Mouse (Mus musculus) liver, adult 2 months (tissue): Measurements from ENCODE around the gene Adgra1.

Experiments
- CTCF ChIP-seq: fragments of 200-500 bp; IDR thresholded peaks from 2 replicates; pipeline ENCODE4 v1.5.1; 2011; ENCODE audit warnings: low read depth, low read length, control low read depth
- POLR2A ChIP-seq: fragments of 200-500 bp; IDR thresholded peaks from 2 replicates; pipeline ENCODE4 v1.6.1; 2011; ENCODE audit warnings: low read length, control low read depth; ENCODE audit not compliant: insufficient read depth; ENCODE audit errors: extremely low read depth

GRCm38 (mm10) chr7:139791601-139792000, 42.4 kb upstream of the Adgra1 start:
- TF ChIP-seq CTCF (no peak), POLR2A (no peak)
